In genomic region chr5:91047987-91048386, GRCm38 (mm10) we compare ENCODE assay signal across 25 mouse cellular contexts. TPM values are rescaled to one million over a fixed set of nuclear protein-coding genes. Genes with fewer than 3 reads are reported as not detected.
"Had no signal": no experiment of that assay in that cellular context is flagged by ENCODE, and none has a peak within 500 bp of the region (broad histone marks: within the 10 kb centered on the region; RNA-seq: fewer than 3 reads in every experiment).

No protein-coding gene starts in this region.

- H3K4me3 ChIP-seq: left cerebral cortex, adult 2 months; liver, embryonic 13.5 days; megakaryocyte, embryonic 14.5 days; midbrain, embryonic 10.5 days; midbrain, embryonic 13.5 days; myocyte; neural tube, embryonic 13.5 days; stomach, embryonic 15.5 days had no signal

- H3K4me1 ChIP-seq: liver, embryonic 13.5 days; megakaryocyte, embryonic 14.5 days; midbrain, embryonic 10.5 days; midbrain, embryonic 13.5 days; neural tube, embryonic 13.5 days; stomach, embryonic 15.5 days had no signal

- ATAC-seq: inflammation-experienced regulatory T-cells, adult 6 months; midbrain, embryonic 13.5 days; midbrain, embryonic 16.5 days had no signal

- H3K27ac ChIP-seq: left cerebral cortex, adult 2 months; liver, embryonic 13.5 days; midbrain, embryonic 10.5 days; midbrain, embryonic 13.5 days; neural tube, embryonic 13.5 days had no signal

- DNase-seq: kidney, adult 18-20 months; kidney, adult 9 months; kidney, postnatal 36 days; layer of hippocampus, postnatal 36 days; liver, embryonic 13.5 days; lung, postnatal 14 days; retina, postnatal 1 day; right cerebral cortex, postnatal 25 days; spleen, adult 18-20 months; thymus, adult 2 months; thymus, postnatal 14 days; thymus, postnatal 4 days had no signal

- H3K27me3 ChIP-seq: liver, embryonic 13.5 days; megakaryocyte, embryonic 14.5 days; midbrain, embryonic 13.5 days; neural tube, embryonic 13.5 days; stomach, embryonic 15.5 days had no signal

- H3K9me3 ChIP-seq: liver, embryonic 13.5 days; megakaryocyte, embryonic 14.5 days; midbrain, embryonic 10.5 days; midbrain, embryonic 13.5 days; neural tube, embryonic 13.5 days; stomach, embryonic 15.5 days had no signal

- H3K4me2 ChIP-seq: liver, embryonic 13.5 days; midbrain, embryonic 13.5 days; neural tube, embryonic 13.5 days; stomach, embryonic 15.5 days had no signal

- H3K36me3 ChIP-seq: liver, embryonic 13.5 days; midbrain, embryonic 10.5 days; midbrain, embryonic 13.5 days; neural tube, embryonic 13.5 days; stomach, embryonic 15.5 days had no signal

- H3K9ac ChIP-seq: liver, embryonic 13.5 days; midbrain, embryonic 13.5 days; neural tube, embryonic 13.5 days; stomach, embryonic 15.5 days had no signal

RNA-seq across cellular contexts. Expression of gene Epgn, which starts 20.7 kb away (rescaled TPM):
- polyA plus RNA-seq: inflammation-experienced regulatory T-cells, adult 6 months; liver, adult 2 months; liver, embryonic 16.5 days had no signal

RNA-seq across cellular contexts. Expression of gene Ereg, which starts 26.4 kb away (rescaled TPM):
- polyA plus RNA-seq: inflammation-experienced regulatory T-cells, adult 6 months; kidney, embryonic 16.5 days; limb, embryonic 11.5 days; midbrain, embryonic 10.5 days; midbrain, embryonic 13.5 days; midbrain, embryonic 16.5 days; neural tube, embryonic 13.5 days had no signal
